Mouse (Mus musculus) forebrain, embryonic 14.5 days (tissue): Measurements from ENCODE around the gene Nova2. TPM values are rescaled to one million over a fixed set of nuclear protein-coding genes. Genes with fewer than 3 reads are reported as not detected.
A peak's percentile ranks its signal among the peaks of the same experiment; 100 is the strongest.

Experiments
- ATAC-seq: fragments of 200-750 bp; cut with Nextera tagmentation; 2 replicates; pipeline ENCODE4 v1.8.0; 2017; ENCODE audit warnings: mild to moderate bottlenecking, moderate library complexity
- DNase-seq: peaks from one replicate; pipeline ENCODE4 v3.0.0-alpha.2; 2015; ENCODE audit warnings: low spot score
- H3K27ac ChIP-seq: fragments of 300-500 bp; sonication (generic); 2 replicates; pipeline ENCODE4 v1.5.1; 2014; ENCODE audit warnings: low read depth, mild to moderate bottlenecking, control low read depth, low read length, moderate library complexity
- H3K27me3 ChIP-seq: fragments of 300-500 bp; sonication (generic); replicated peaks from 2 replicates; pipeline ENCODE4 v1.6.1; 2014; ENCODE audit warnings: low read length, control low read depth, mixed read lengths; ENCODE audit not compliant: control insufficient read depth, insufficient read depth
- H3K36me3 ChIP-seq: fragments of 300-500 bp; sonication (generic); 2 replicates; pipeline ENCODE4 v1.6.1; 2014; ENCODE audit warnings: low read length, control low read depth; ENCODE audit not compliant: control insufficient read depth, insufficient read depth
- H3K4me1 ChIP-seq: fragments of 300-500 bp; sonication (generic); 2 replicates; pipeline ENCODE4 v1.6.1; 2014; ENCODE audit warnings: antibody characterized with exemption, low read length, control low read depth; ENCODE audit not compliant: control insufficient read depth, insufficient read depth
- H3K4me2 ChIP-seq: fragments of 300-500 bp; sonication (generic); 2 replicates; pipeline ENCODE4 v1.6.1; 2014; ENCODE audit warnings: mild to moderate bottlenecking, control low read depth, low read length
- H3K4me3 ChIP-seq: fragments of 300-500 bp; sonication (generic); 2 replicates; pipeline ENCODE4 v1.5.1; 2014; ENCODE audit warnings: low read depth, low read length, control low read depth
- H3K9ac ChIP-seq: fragments of 300-500 bp; sonication (generic); 2 replicates; pipeline ENCODE4 v1.6.1; 2014; ENCODE audit warnings: mild to moderate bottlenecking, low read length, control low read depth, moderate library complexity
- H3K9me3 ChIP-seq: fragments of 300-500 bp; sonication (generic); replicated peaks from 2 replicates; pipeline ENCODE4 v1.6.1; 2016; ENCODE audit warnings: low read length, control low read depth, mixed read lengths; ENCODE audit not compliant: control insufficient read depth
- WGBS: fragments of 180-500 bp; shearing (Covaris S2); extraction: QIAGEN DNeasy Blood & Tissue Kit; methylation state at CpG from one replicate; pipeline ENCODE4 v1.1.7; 2014; 5-methylcytosine and 5-hydroxymethylcytosine counted together
- polyA plus RNA-seq: library from polyadenylated mRNA; unstranded; fragments of >200 nt; fragmentation: Nextera tagmentation; extraction: Ambion mirVana; gene quantifications from 2 replicates; pipeline ENCODE4 v1.2.1, GENCODE M21; 2014

The Nova2 gene
- polyA plus RNA-seq, 1 experiment from 2014 or later: 13.1 TPM

- Histone ChIP-seq H3K4me1 (peaks cover 4% of the 10 kb centered on the region; the same call in 1 of the 2 replicates), H3K9ac (peak overlapping the region; percentile 68), H3K27ac (no peak overlapping the region), H3K36me3 (0 out of 2 replicates have a peak, but pooled peaks cover 9% of the 10 kb centered on the region), H3K4me3 (peak overlapping the region; percentile 41), H3K9me3 (no peaks in the 10 kb centered on the region), H3K27me3 (0 out of 2 replicates have a peak, but pooled peaks cover 5% of the 10 kb centered on the region), H3K4me2 (peak overlapping the region; percentile 77)
- DNase-seq (peak; percentile 59), ATAC-seq (peak; percentile 35)
- under 1% methylated on average over 41 of the region's 41 CpGs for WGBS
These were observed 31.8 kb upstream of the Nova2 start for GRCm38 (mm10) chr7:18893651-18894430.

DNA sequence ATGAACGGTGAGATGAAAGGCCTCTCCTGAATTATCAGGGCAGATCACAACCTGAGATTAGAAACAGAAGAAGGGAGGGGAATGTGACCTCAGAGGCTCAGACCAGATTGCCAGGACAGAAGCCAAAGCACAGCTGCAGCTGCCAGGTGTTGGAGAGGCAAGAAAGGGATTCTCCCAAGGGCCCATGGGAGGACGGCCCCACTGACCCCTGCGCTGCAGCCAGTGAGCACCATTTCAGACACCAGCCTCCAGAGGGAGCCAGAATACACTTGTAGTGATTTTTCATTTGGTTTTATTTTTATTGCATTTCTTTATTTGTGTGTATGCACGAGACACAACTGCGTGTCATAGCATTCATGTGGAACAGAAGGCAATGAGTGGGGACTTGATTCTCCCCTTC is 29.2 kb upstream of the Nova2 start:
- Histone ChIP-seq H3K27me3 (0 out of 2 replicates have a peak, but pooled peaks cover 5% of the 10 kb centered on the region), H3K27ac (no peak overlapping the region), H3K4me3 (no peak overlapping the region), H3K4me1 (peaks cover 4% of the 10 kb centered on the region; the same call in 1 of the 2 replicates), H3K9ac (no peak overlapping the region), H3K36me3 (peaks cover 25% of the 10 kb centered on the region; the same call in 1 of the 2 replicates), H3K4me2 (no peak overlapping the region), H3K9me3 (no peaks in the 10 kb centered on the region)
- 36% methylated on average over 5 of the region's 5 CpGs for WGBS
- DNase-seq (peak; percentile 63), ATAC-seq (no peak)

DNA sequence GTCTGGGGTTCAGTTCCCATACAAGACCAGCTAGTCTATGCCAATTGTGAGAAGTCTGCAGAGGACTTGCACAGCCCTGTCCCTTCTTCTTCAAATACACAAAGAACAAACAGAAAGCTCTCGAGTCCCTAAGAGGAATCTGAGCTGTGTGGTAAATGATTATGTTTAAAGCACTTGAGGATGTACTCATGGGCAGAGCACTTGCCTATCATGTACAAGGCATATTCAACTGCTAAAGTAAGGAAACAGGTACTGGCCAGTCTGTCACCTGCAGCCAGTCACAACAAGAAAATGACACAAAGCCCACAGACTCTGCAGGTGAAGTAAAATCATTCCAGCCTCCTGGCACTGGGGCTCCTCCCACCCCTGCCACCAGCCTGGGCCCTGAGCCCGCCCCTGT is 25.2 kb upstream of the Nova2 start:
- peaks cover 25% of the 10 kb centered on the region; the same call in 1 of the 2 replicates for H3K36me3 ChIP-seq
- ATAC-seq: no peak
- WGBS: 92% methylated on average over 2 of the region's 2 CpGs

DNA sequence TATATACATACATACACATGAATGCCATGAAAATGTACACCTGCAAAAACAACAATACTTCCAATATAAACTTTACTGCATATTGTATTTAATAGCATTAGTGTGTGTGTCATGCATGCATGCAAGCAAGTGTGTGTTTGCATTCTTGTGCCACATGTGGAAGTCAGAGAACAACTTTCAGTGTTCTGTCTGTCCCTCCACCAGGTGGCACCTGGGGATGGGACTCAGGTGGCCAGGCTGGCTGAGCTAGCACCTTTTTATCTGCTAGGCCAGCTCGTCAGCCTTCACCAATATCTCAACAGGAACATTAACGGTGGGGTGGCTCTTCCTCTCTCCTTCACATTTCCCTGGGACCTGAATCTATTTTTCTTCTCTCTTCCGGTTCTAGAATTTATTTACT is 23.2 kb upstream of the Nova2 start:
- H3K27me3 ChIP-seq: no peaks in the 10 kb centered on the region
- H3K27ac ChIP-seq: no peak overlapping the region
- no peaks in the 10 kb centered on the region for H3K4me1 ChIP-seq
- DNase-seq (no peak), ATAC-seq (no peak)
- H3K4me3 ChIP-seq: no peak overlapping the region
- H3K9me3 ChIP-seq: no peaks in the 10 kb centered on the region
- 68% methylated on average over 3 of the region's 3 CpGs for WGBS
- H3K4me2 ChIP-seq: no peak overlapping the region
- peaks cover 22% of the 10 kb centered on the region; the same call in 1 of the 2 replicates for H3K36me3 ChIP-seq
- H3K9ac ChIP-seq: no peak overlapping the region

More for the DNA sequence above, 25.2 kb upstream of the Nova2 start:
- Histone ChIP-seq H3K27me3 (no peaks in the 10 kb centered on the region), H3K9ac (no peak overlapping the region), H3K27ac (no peak overlapping the region), H3K4me3 (no peak overlapping the region), H3K9me3 (no peaks in the 10 kb centered on the region), H3K4me2 (no peak overlapping the region), H3K4me1 (no peaks in the 10 kb centered on the region)
- DNase-seq: no peak

- Histone ChIP-seq H3K27ac (no peak overlapping the region), H3K9ac (no peak overlapping the region), H3K9me3 (no peaks in the 10 kb centered on the region), H3K4me3 (no peak overlapping the region), H3K27me3 (no peaks in the 10 kb centered on the region), H3K4me1 (peaks cover 3% of the 10 kb centered on the region; the same call in 1 of the 2 replicates), H3K36me3 (peaks cover 9% of the 10 kb centered on the region; the same call in 1 of the 2 replicates), H3K4me2 (no peak overlapping the region)
- no peak for ATAC-seq
- 68% methylated on average over 3 of the region's 3 CpGs for WGBS
- no peak for DNase-seq
These were observed 20.7 kb upstream of the Nova2 start for GRCm38 (mm10) chr7:18904971-18905370.

DNA sequence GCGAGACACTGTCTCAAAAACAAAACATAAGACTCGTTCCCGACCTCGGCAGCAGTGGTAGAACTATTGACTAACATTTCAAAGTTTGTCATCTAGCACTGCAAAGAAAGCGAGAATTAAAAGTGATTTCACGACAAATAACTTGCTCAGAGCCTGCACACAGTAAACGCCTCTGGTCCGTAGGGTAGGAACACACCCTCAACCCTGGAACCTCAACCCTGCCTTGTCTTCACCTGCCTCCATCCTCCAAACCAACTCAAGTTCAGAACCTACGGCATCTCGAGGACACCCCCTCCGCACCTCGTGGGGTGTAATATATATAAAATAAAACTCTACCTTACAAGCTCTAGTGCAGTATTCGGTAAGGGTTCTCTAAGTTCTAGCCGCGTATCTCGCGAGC is 15.9 kb upstream of the Nova2 start:
- no peaks in the 10 kb centered on the region for H3K36me3 ChIP-seq
- ATAC-seq (peak; percentile 10), DNase-seq (no peak)
- H3K27me3 ChIP-seq: no peaks in the 10 kb centered on the region
- peak overlapping the region; percentile 65 for H3K9ac ChIP-seq
- peaks cover 7% of the 10 kb centered on the region for H3K4me1 ChIP-seq
- H3K9me3 ChIP-seq: no peaks in the 10 kb centered on the region
- 6% methylated on average over 17 of the region's 17 CpGs for WGBS
- H3K27ac ChIP-seq: no peak overlapping the region
- H3K4me3 ChIP-seq: peak overlapping the region; percentile 74
- H3K4me2 ChIP-seq: peak overlapping the region; percentile 71

DNA sequence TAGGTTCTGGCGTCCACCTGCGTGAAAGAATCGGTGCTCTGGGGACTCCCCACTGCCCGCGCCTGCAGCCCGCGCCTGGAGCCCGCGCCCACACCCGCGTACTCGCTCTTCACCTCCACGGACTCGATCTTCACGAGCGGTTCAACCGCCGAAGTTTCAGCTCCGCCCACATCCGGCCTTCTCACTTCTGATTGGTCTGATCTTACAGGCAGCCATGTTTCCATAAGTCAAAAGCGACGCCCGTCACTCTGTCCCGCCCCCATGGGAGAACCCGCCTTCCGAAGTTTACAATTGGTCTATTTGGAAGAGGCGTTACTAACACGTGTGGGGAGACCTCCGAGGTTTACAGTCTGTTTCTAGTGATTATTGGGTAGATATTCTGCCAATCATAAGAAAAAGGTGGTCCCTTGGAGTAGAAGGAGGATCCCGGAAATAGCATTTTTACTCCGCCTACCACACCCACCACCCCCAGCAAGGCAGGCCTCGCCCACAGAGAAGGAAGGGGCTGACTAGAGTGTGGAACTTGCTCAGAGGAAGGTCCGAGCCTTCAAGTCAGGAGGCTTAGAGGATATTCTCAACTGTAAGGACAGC is 15.4 kb upstream of the Nova2 start, which contains the start of gene Ccdc61:
Gene Ccdc61 (minus strand): TSS at position 175 of the 591 bp plus-strand sequence.
- under 1% methylated on average over 33 of the region's 33 CpGs for WGBS
- peak; percentile 100 for ATAC-seq

DNA sequence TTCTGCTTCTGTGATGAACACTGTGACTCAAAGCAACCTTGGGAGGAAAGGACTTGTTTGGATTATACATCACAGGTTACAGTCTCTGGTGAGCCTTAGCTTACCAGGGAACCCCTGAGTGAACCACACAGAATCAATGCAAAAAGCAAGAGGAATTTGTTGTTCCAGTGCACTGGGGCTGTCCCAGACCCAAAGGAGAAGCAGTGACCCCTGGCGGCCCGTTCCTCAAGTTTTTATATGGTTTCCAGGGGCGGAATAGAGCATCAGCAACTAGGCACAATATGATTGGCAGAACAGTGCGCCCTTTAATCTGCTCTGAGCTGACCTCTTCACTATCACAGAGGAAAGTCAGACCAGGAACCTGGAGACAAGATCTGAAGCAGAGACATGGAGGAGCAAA is 9.4 kb upstream of the Nova2 start:
- WGBS: 65% methylated on average over 4 of the region's 4 CpGs
- Histone ChIP-seq H3K27me3 (no peaks in the 10 kb centered on the region), H3K4me2 (no peak overlapping the region), H3K4me1 (peaks cover 5% of the 10 kb centered on the region; the same call in 1 of the 2 replicates), H3K9ac (no peak overlapping the region), H3K27ac (no peak overlapping the region), H3K9me3 (no peaks in the 10 kb centered on the region), H3K4me3 (no peak overlapping the region), H3K36me3 (no peaks in the 10 kb centered on the region)
- DNase-seq: no peak
- no peak for ATAC-seq

More for the DNA sequence above, 15.4 kb upstream of the Nova2 start, which contains the start of gene Ccdc61:
- no peaks in the 10 kb centered on the region for H3K9me3 ChIP-seq
- no peaks in the 10 kb centered on the region for H3K27me3 ChIP-seq
- H3K4me3 ChIP-seq: peak within 1 kb of the TSS; percentile 74
- peak within 1 kb of the TSS; percentile 65 for H3K9ac ChIP-seq
- no peaks in the 10 kb centered on the region for H3K36me3 ChIP-seq
- no peak within 1 kb of the TSS for H3K27ac ChIP-seq
- peak within 1 kb of the TSS; percentile 71 for H3K4me2 ChIP-seq
- peak; percentile 100 for DNase-seq
- H3K4me1 ChIP-seq: peaks cover 7% of the 10 kb centered on the region
